Mouse (Mus musculus) myocyte (in vitro differentiated cells): ENCODE results near the gene Apobec4.

ENCODE experiments used
- CEBPB ChIP-seq: IDR thresholded peaks from 2 replicates; pipeline ENCODE4 v1.6.1; 2011; ENCODE audit warnings: mild to moderate bottlenecking, moderate library complexity; ENCODE audit not compliant: poor library complexity, insufficient read depth, severe bottlenecking
- E2F4 ChIP-seq: IDR thresholded peaks from one replicate; pipeline ENCODE4 v1.6.1; 2011; ENCODE audit warnings: mild to moderate bottlenecking, control low read depth, moderate library complexity; ENCODE audit not compliant: insufficient read depth
- MAX ChIP-seq: IDR thresholded peaks from one replicate; pipeline ENCODE4 v1.6.1; 2011; ENCODE audit warnings: low read depth, mild to moderate bottlenecking, control low read depth
- MYOD1 ChIP-seq, 3 experiments: IDR thresholded peaks; one replicate each; pipeline ENCODE4 v1.6.1; 2011; ENCODE audit warnings: control low read depth in 2 of 3, low read depth in 2 of 3, mild to moderate bottlenecking in 2 of 3, moderate library complexity in 1 of 3; ENCODE audit not compliant: insufficient read length in 2 of 3, control insufficient read depth in 1 of 3
- MYOG ChIP-seq, 3 experiments: IDR thresholded peaks; one replicate each; pipeline ENCODE4 v1.6.1; 2011; ENCODE audit warnings: control low read depth in 2 of 3, low read depth in 2 of 3, mild to moderate bottlenecking in 2 of 3; ENCODE audit not compliant: insufficient read length in 2 of 3, control insufficient read depth in 1 of 3, insufficient read depth in 1 of 3
- POLR2A ChIP-seq: IDR thresholded peaks from one replicate; pipeline ENCODE4 v1.6.1; 2011; ENCODE audit warnings: low read depth, mild to moderate bottlenecking, control low read depth, moderate library complexity; ENCODE audit not compliant: insufficient read length
- POLR2AphosphoS2 ChIP-seq: IDR thresholded peaks from one replicate; pipeline ENCODE4 v1.6.1; 2011; ENCODE audit warnings: low read depth, control low read depth; ENCODE audit not compliant: insufficient read length
- REST ChIP-seq: IDR thresholded peaks from one replicate; pipeline ENCODE4 v1.6.1; 2011; ENCODE audit warnings: mild to moderate bottlenecking, control low read depth, moderate library complexity; ENCODE audit not compliant: insufficient read depth, insufficient read length
- SRF ChIP-seq: IDR thresholded peaks from one replicate; pipeline ENCODE4 v1.6.1; 2011; ENCODE audit warnings: low read depth; ENCODE audit not compliant: control insufficient read depth, insufficient read length
- TCF12 ChIP-seq: IDR thresholded peaks from one replicate; pipeline ENCODE4 v1.6.1; 2011; ENCODE audit warnings: mild to moderate bottlenecking, control low read depth; ENCODE audit not compliant: poor library complexity, insufficient read depth, severe bottlenecking
- USF1 ChIP-seq: IDR thresholded peaks from one replicate; pipeline ENCODE4 v1.6.1; 2011; ENCODE audit warnings: low read depth, mild to moderate bottlenecking, control low read depth, moderate library complexity

- TF ChIP-seq POLR2A (no peak), SRF (no peak), POLR2AphosphoS2 (no peak), USF1 (no peak), MYOD1 (IDR thresholded peaks at IDR 0.05; ENCODE audit: control insufficient read depth in 1 of 3, insufficient read length in 2 of 3, low read depth in 2 of 3) (no peak), MAX (no peak), MYOG (IDR thresholded peaks at IDR 0.05; ENCODE audit: control insufficient read depth in 1 of 3, insufficient read depth in 1 of 3, insufficient read length in 2 of 3, low read depth in 2 of 3) (no peak), REST (no peak), E2F4 (no peak), TCF12 (no peak), CEBPB (no peak)
Measured at GRCm38 (mm10) chr1:152779071-152779737, 28.9 kb downstream of the Apobec4 start.
